Mouse (Mus musculus): ENCODE measurements around the gene Tprgl.

The Tprgl gene

DNA sequence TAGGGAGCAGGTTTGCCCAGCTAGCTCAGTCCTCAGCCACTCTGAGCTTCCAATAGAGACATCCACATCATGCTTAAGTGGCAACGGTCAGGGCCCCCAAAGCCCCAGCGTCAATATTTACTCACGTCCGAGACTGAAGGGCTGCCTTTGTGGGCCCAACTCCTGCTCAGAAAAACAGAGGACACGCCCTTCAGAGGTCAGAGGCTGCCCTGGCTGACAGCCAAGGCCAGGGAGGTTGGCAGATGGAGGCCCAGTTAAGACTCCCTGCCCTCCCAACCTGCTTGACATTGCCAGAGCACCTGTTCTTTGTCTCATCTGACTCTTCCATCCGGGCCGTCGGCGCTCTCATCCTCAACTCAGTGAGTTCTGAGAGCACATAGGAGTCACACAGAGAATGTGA lies 41.7 kb downstream of the Tprgl start:
- DNase-seq (ENCODE audit: low spot score in 2 of 2), result no peak

DNA sequence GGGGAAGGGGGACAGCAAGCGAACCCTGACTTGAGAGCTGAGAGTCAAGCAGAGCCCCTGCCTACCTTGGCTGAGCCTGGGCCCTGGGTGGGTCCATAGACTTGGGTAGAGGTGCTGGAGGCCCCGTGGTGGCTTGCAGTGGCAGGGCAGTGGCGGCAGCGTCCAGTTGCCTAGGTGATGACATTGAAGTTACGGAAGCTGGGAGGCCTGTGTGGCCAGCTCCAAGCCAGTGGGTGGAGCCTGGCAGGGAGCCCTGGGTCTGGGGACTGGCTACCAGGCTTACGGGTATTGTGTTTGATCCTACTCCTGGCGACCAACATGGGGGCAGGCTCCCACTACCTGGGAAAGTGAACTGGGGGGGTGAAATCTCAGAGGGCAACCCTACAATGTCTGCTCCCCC lies 44.0 kb downstream of the Tprgl start:
- DNase-seq (ENCODE audit: low spot score in 2 of 2), result no peak

DNA sequence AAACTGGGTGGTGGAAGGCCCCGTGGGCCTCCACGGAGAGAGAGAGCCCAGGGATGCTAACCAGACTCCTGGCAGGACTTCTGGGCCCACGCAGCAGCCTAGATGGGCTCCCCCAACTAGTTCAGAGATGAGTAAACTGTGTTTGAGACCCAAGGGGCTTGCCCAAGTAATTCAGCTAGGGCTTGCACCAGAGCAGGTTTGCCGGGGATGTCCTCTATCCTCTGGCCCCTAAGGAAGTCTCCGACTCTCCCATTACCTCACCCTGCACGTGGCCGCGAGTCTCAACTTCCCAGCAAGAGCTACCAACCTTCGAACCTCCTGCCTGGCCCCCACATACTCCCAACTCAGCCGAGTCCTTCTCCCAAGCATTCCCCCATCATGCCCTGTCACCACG lies 50.6 kb downstream of the Tprgl start:
- DNase-seq (ENCODE audit: low spot score in 2 of 2), result no peak

DNA sequence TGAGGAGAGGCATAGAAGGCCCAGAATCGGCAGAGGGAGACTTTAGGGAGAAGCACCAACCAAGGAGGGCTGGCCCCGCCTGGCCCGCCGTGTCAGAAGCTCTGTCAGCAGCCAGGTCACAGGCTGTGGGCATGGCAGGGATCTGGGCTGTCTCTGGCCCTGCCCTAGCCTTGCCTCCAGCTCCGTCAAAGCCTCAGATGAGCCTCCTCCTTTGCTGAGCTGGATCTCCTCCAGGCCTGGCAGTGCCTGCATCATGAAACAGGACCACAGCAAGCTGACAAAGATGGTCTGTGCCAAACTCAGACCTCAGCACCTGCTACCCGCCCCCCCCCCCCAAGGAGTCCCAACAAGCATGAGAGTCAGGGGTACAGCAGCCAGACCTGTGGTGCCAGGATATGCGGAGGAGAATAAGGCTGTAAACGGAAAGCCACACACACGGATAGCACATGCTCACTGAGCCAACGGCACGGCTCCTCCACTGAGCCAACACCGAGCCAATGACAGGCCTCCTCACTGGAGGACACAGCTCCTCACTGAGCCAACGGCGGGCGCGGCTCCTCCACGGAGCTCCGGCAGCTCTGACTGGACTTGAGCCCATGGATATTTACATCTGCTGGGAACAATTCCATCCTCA lies 51.1 kb downstream of the Tprgl start:
- DNase-seq (ENCODE audit: low spot score in 2 of 2), result no peak

Data from urinary bladder, adult 18-20 months (tissue).